Mouse (Mus musculus) MEL (cell line): ENCODE data around the gene Cnot11.
"Not testable (repeated sequence)": the region's sequence is repeated elsewhere in the genome, so short reads cannot be mapped to it uniquely, and the experiment has no call there.

Experiments
- CTCF ChIP-seq, 3 experiments: IDR thresholded peaks in 2 of 3; conservative IDR thresholded peaks in 1 of 3; 2 replicates each; pipeline ENCODE4 v1.5.1; 2011 to 2012; ENCODE audit warnings: low read length in 3 of 3, low read depth in 2 of 3, mild to moderate bottlenecking in 2 of 3, improper control_type of control experiment in 1 of 3, inconsistent platforms in 1 of 3, mixed read lengths in 1 of 3, moderate library complexity in 1 of 3; ENCODE audit not compliant: control insufficient read depth in 1 of 3, insufficient read depth in 1 of 3, poor library complexity in 1 of 3, severe bottlenecking in 1 of 3
- GATA1 ChIP-seq: IDR thresholded peaks from 2 replicates; pipeline ENCODE4 v1.6.1; 2011; ENCODE audit warnings: low read depth, low read length, improper control_type of control experiment
- HCFC1 ChIP-seq: IDR thresholded peaks from 2 replicates; pipeline ENCODE4 v1.6.1; 2012; ENCODE audit warnings: low read depth, mild to moderate bottlenecking, inconsistent platforms, low read length, improper control_type of control experiment, moderate library complexity
- JUND ChIP-seq: IDR thresholded peaks from 2 replicates; pipeline ENCODE4 v1.6.1; 2011; ENCODE audit warnings: low read depth, mild to moderate bottlenecking, improper control_type of control experiment, low read length
- POLR2AphosphoS2 ChIP-seq: IDR thresholded peaks from 2 replicates; pipeline ENCODE4 v1.6.1; 2011; ENCODE audit warnings: low read length, improper control_type of control experiment
- ZNF384 ChIP-seq: IDR thresholded peaks from 2 replicates; pipeline ENCODE4 v1.6.1; 2012; ENCODE audit warnings: low read depth, mild to moderate bottlenecking, inconsistent platforms, low read length, improper control_type of control experiment

DNA sequence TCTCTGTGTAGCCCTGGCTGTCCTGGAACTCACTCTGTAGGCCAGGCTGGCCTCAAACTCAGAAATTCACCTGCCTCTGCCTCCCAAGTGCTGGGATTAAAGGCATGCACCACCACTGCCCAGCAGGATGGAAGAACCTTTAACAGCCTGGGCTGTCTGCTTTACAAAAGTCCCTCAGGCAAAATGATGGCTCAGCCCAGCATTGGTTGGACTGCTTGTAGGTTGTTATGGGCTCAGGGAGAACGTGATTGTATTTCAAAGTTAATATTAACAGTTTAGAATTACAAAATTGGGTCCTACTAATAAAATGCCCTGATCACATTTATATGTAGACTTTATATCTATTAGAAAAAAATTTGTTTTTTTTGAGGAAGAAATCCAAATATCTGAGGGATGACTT lies 56.8 kb downstream of the Cnot11 start:
- TF ChIP-seq JUND; POLR2AphosphoS2; CTCF (IDR thresholded peaks at IDR 0.05 in 2 of 3, conservative IDR thresholded peaks at IDR 0.05 in 1 of 3; ENCODE audit: control insufficient read depth in 1 of 3, insufficient read depth in 1 of 3, low read depth in 2 of 3, low read length in 3 of 3, poor library complexity in 1 of 3, severe bottlenecking in 1 of 3); GATA1; ZNF384; HCFC1: not testable (repeated sequence)
